Mouse (Mus musculus): ENCODE data around the gene Coro1c. TPM values are rescaled to one million over a fixed set of nuclear protein-coding genes. Genes with fewer than 3 reads are reported as not detected.
A peak's percentile ranks its signal among the peaks of the same experiment; 100 is the strongest.

The Coro1c gene
- polyA plus RNA-seq, 1 experiment from 2014 or later: 230 TPM

- Histone ChIP-seq H3K4me1 (replicated peaks; ENCODE audit: control insufficient read depth, insufficient read depth, low read length) (peaks cover 5% of the 10 kb centered on the region), H3K36me3 (ENCODE audit: control insufficient read depth, insufficient read depth) (no peaks in the 10 kb centered on the region), H3K27me3 (replicated peaks; ENCODE audit: control insufficient read depth, insufficient read depth, low read length) (no peaks in the 10 kb centered on the region), H3K27ac (ENCODE audit: low read length) (no peak overlapping the region), H3K4me3 (replicated peaks; ENCODE audit: low read length) (no peak overlapping the region), H3K9ac (replicated peaks; ENCODE audit: low read depth, low read length) (0 out of 2 replicates have a peak overlapping the region, but pooled peaks have one; percentile 13), H3K9me3 (ENCODE audit: control insufficient read depth, low read length) (no peaks in the 10 kb centered on the region), H3K4me2 (ENCODE audit: low read length) (no peak overlapping the region)
- WGBS: 29% methylated on average over 18 of the region's 18 CpGs
- no peak for ATAC-seq
These were observed 22.4 kb upstream of the Coro1c start for GRCm38 (mm10) chr5:113930648-113931609.

- no peak overlapping the region for H3K27ac ChIP-seq (ENCODE audit: low read length)
- no peak overlapping the region for H3K4me2 ChIP-seq (ENCODE audit: low read length)
- no peaks in the 10 kb centered on the region for H3K27me3 ChIP-seq (replicated peaks; ENCODE audit: control insufficient read depth, insufficient read depth, low read length)
- no peak for ATAC-seq
- no peak overlapping the region for H3K4me3 ChIP-seq (replicated peaks; ENCODE audit: low read length)
- peaks cover 5% of the 10 kb centered on the region for H3K4me1 ChIP-seq (replicated peaks; ENCODE audit: control insufficient read depth, insufficient read depth, low read length)
- 68% methylated on average over 10 of the region's 10 CpGs for WGBS
- H3K9ac ChIP-seq (replicated peaks; ENCODE audit: low read depth, low read length): no peak overlapping the region
- no peaks in the 10 kb centered on the region for H3K36me3 ChIP-seq (ENCODE audit: control insufficient read depth, insufficient read depth)
- H3K9me3 ChIP-seq (ENCODE audit: control insufficient read depth, low read length): no peaks in the 10 kb centered on the region
These were observed 21.5 kb upstream of the Coro1c start for GRCm38 (mm10) chr5:113929950-113930647.

DNA sequence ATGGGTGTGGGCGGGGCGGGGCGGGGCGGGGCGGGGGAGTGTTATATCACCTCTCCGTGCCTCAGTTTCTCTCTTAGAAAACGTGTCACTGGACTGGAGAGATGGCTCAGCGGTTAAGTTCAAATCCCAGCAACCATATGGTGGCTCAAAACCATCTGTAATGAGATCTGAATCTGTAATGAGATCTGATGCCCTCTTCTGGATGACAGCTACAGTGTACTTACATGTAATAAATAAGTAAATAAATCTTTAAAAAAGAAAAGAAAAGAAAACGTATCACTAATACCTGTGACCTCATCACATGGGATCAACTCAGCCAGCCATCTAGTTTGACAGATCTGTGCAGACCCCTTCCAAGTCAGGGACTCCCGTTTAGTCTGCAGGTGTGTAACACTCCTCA lies 21.0 kb upstream of the Coro1c start:
- no peak overlapping the region for H3K4me3 ChIP-seq (replicated peaks; ENCODE audit: low read length)
- no peaks in the 10 kb centered on the region for H3K9me3 ChIP-seq (ENCODE audit: control insufficient read depth, low read length)
- H3K36me3 ChIP-seq (ENCODE audit: control insufficient read depth, insufficient read depth): no peaks in the 10 kb centered on the region
- H3K4me2 ChIP-seq (ENCODE audit: low read length): no peak overlapping the region
- WGBS: 62% methylated on average over 10 of the region's 10 CpGs
- H3K9ac ChIP-seq (replicated peaks; ENCODE audit: low read depth, low read length): no peak overlapping the region
- no peaks in the 10 kb centered on the region for H3K27me3 ChIP-seq (replicated peaks; ENCODE audit: control insufficient read depth, insufficient read depth, low read length)
- H3K4me1 ChIP-seq (replicated peaks; ENCODE audit: control insufficient read depth, insufficient read depth, low read length): peaks cover 5% of the 10 kb centered on the region
- no peak overlapping the region for H3K27ac ChIP-seq (ENCODE audit: low read length)
- no peak for ATAC-seq

- H3K27ac ChIP-seq (ENCODE audit: low read length): no peak overlapping the region
- H3K4me2 ChIP-seq (ENCODE audit: low read length): no peak overlapping the region
- no peak for ATAC-seq
These were observed 16.1 kb upstream of the Coro1c start for GRCm38 (mm10) chr5:113924608-113925007.

GRCm38 (mm10) chr5:113921310-113922166 lies 13.0 kb upstream of the Coro1c start:
- peak overlapping the region; percentile 80 for H3K27ac ChIP-seq (ENCODE audit: low read length)
- no peaks in the 10 kb centered on the region for H3K27me3 ChIP-seq (replicated peaks; ENCODE audit: control insufficient read depth, insufficient read depth, low read length)
- H3K9ac ChIP-seq (replicated peaks; ENCODE audit: low read depth, low read length): peak overlapping the region; percentile 39; the same call in 1 of the 2 replicates
- peaks cover 9% of the 10 kb centered on the region for H3K4me1 ChIP-seq (replicated peaks; ENCODE audit: control insufficient read depth, insufficient read depth, low read length)
- H3K9me3 ChIP-seq (ENCODE audit: control insufficient read depth, low read length): no peaks in the 10 kb centered on the region
- peak; percentile 58; the same call in 1 of the 2 replicates for ATAC-seq
- H3K4me3 ChIP-seq (replicated peaks; ENCODE audit: low read length): no peak overlapping the region
- 12% methylated on average over 6 of the region's 6 CpGs for WGBS
- H3K36me3 ChIP-seq (ENCODE audit: control insufficient read depth, insufficient read depth): no peaks in the 10 kb centered on the region
- no peak overlapping the region for H3K4me2 ChIP-seq (ENCODE audit: low read length)

More at GRCm38 (mm10) chr5:113924608-113925007, 16.1 kb upstream of the Coro1c start:
- Histone ChIP-seq H3K9me3 (ENCODE audit: control insufficient read depth, low read length) (no peaks in the 10 kb centered on the region), H3K4me1 (replicated peaks; ENCODE audit: control insufficient read depth, insufficient read depth, low read length) (peaks cover 9% of the 10 kb centered on the region), H3K36me3 (ENCODE audit: control insufficient read depth, insufficient read depth) (no peaks in the 10 kb centered on the region), H3K27me3 (replicated peaks; ENCODE audit: control insufficient read depth, insufficient read depth, low read length) (no peaks in the 10 kb centered on the region), H3K9ac (replicated peaks; ENCODE audit: low read depth, low read length) (no peak overlapping the region), H3K4me3 (replicated peaks; ENCODE audit: low read length) (no peak overlapping the region)
- WGBS: 87% methylated on average over 4 of the region's 4 CpGs

- H3K9ac ChIP-seq (replicated peaks; ENCODE audit: low read depth, low read length): no peak overlapping the region
- H3K4me2 ChIP-seq (ENCODE audit: low read length): no peak overlapping the region
- H3K36me3 ChIP-seq (ENCODE audit: control insufficient read depth, insufficient read depth): no peaks in the 10 kb centered on the region
- ATAC-seq: no peak
- WGBS: 89% methylated on average over 7 of the region's 7 CpGs
- H3K27ac ChIP-seq (ENCODE audit: low read length): no peak overlapping the region
- no peak overlapping the region for H3K4me3 ChIP-seq (replicated peaks; ENCODE audit: low read length)
- H3K4me1 ChIP-seq (replicated peaks; ENCODE audit: control insufficient read depth, insufficient read depth, low read length): peaks cover 9% of the 10 kb centered on the region
- H3K27me3 ChIP-seq (replicated peaks; ENCODE audit: control insufficient read depth, insufficient read depth, low read length): no peaks in the 10 kb centered on the region
- H3K9me3 ChIP-seq (ENCODE audit: control insufficient read depth, low read length): no peaks in the 10 kb centered on the region
These were observed 10.5 kb upstream of the Coro1c start for GRCm38 (mm10) chr5:113919060-113919459.

DNA sequence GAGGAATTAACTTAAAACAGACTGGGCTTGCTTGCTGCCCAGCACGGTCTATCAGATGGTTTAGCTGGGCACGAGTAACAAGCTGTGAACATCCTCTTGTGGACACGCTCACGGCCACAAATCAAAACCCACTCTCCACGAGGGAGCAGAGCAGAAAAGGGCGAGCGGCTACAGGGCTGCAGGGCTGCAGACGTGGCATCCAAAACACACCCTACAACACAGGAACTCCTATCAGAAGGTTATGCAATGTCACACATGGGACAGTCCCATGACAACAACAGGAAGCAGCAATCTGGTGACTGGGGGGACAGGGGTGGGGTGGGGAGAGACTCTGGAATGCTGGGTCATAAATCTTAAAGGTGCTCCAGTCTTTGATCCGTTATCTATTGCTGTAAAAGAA lies 10.1 kb upstream of the Coro1c start:
- Histone ChIP-seq H3K4me3 (replicated peaks; ENCODE audit: low read length) (no peak overlapping the region), H3K9me3 (ENCODE audit: control insufficient read depth, low read length) (no peaks in the 10 kb centered on the region), H3K4me1 (replicated peaks; ENCODE audit: control insufficient read depth, insufficient read depth, low read length) (peaks cover 9% of the 10 kb centered on the region), H3K27ac (ENCODE audit: low read length) (no peak overlapping the region), H3K27me3 (replicated peaks; ENCODE audit: control insufficient read depth, insufficient read depth, low read length) (no peaks in the 10 kb centered on the region), H3K36me3 (ENCODE audit: control insufficient read depth, insufficient read depth) (no peaks in the 10 kb centered on the region), H3K9ac (replicated peaks; ENCODE audit: low read depth, low read length) (no peak overlapping the region), H3K4me2 (ENCODE audit: low read length) (no peak overlapping the region)
- 84% methylated on average over 9 of the region's 9 CpGs for WGBS
- no peak for ATAC-seq

DNA sequence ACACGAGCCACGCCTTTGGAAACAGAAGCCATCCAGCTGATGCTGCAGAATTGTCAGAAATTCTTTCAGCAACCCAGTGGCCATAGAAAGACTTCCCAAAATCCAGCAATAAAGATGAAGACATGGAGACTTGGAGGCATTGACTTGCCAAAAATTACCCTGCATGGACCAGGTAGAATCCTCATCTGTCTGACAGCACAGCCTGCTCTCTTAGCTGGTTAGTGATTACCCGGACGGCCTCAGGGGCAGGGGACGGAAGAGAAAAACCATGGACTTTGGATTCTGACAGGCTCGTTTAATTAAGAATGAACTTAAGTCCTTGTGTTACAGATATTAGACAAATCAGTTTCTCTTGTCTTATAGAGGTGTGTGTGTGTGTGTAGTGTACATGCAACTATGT lies 2.1 kb upstream of the Coro1c start:
- H3K4me1 ChIP-seq (replicated peaks; ENCODE audit: control insufficient read depth, insufficient read depth, low read length): peaks cover 15% of the 10 kb centered on the region
- H3K9ac ChIP-seq (replicated peaks; ENCODE audit: low read depth, low read length): no peak overlapping the region
- no peak overlapping the region for H3K4me2 ChIP-seq (ENCODE audit: low read length)
- H3K9me3 ChIP-seq (ENCODE audit: control insufficient read depth, low read length): no peaks in the 10 kb centered on the region
- H3K27me3 ChIP-seq (replicated peaks; ENCODE audit: control insufficient read depth, insufficient read depth, low read length): no peaks in the 10 kb centered on the region
- no peak overlapping the region for H3K4me3 ChIP-seq (replicated peaks; ENCODE audit: low read length)
- 68% methylated on average over 6 of the region's 6 CpGs for WGBS
- no peaks in the 10 kb centered on the region for H3K36me3 ChIP-seq (ENCODE audit: control insufficient read depth, insufficient read depth)
- ATAC-seq: no peak
- no peak overlapping the region for H3K27ac ChIP-seq (ENCODE audit: low read length)

All from forebrain, embryonic 16.5 days (tissue).